Mouse (Mus musculus) heart, embryonic 11.5 days (tissue): ENCODE results near the gene Zc3hav1l. TPM values are rescaled to one million over a fixed set of nuclear protein-coding genes. Genes with fewer than 3 reads are reported as not detected.

Experiments
- ATAC-seq: fragments of 200-750 bp; cut with Nextera tagmentation; replicated peaks from 2 replicates; pipeline ENCODE4 v1.8.0; 2017; ENCODE audit warnings: moderate library complexity; ENCODE audit not compliant: insufficient number of reproducible peaks, low FRiP score, low TSS enrichment
- H3K27ac ChIP-seq: fragments of 300-500 bp; sonication (generic); 2 replicates; pipeline ENCODE4 v1.5.1; 2014; ENCODE audit warnings: mild to moderate bottlenecking, low read depth, low read length
- H3K27me3 ChIP-seq: fragments of 300-500 bp; sonication (generic); 2 replicates; pipeline ENCODE4 v1.6.1; 2014; ENCODE audit warnings: mild to moderate bottlenecking, low read length, mixed read lengths; ENCODE audit not compliant: control insufficient read depth, insufficient read depth
- H3K36me3 ChIP-seq: fragments of 300-500 bp; sonication (generic); 2 replicates; pipeline ENCODE4 v1.6.1; 2014; ENCODE audit warnings: mild to moderate bottlenecking, low read length, moderate library complexity, mixed read lengths; ENCODE audit not compliant: control insufficient read depth, insufficient read depth
- H3K4me1 ChIP-seq: fragments of 300-500 bp; sonication (generic); 2 replicates; pipeline ENCODE4 v1.6.1; 2014; ENCODE audit warnings: low read length; ENCODE audit not compliant: control insufficient read depth, insufficient read depth
- H3K4me2 ChIP-seq: fragments of 300-500 bp; sonication (generic); 2 replicates; pipeline ENCODE4 v1.6.1; 2014; ENCODE audit warnings: mild to moderate bottlenecking, moderate library complexity
- H3K4me3 ChIP-seq: fragments of 300-500 bp; sonication (generic); 2 replicates; pipeline ENCODE4 v1.5.1; 2014; ENCODE audit warnings: low read depth, low read length
- H3K9ac ChIP-seq: fragments of 300-500 bp; sonication (generic); 2 replicates; pipeline ENCODE4 v1.6.1; 2014; ENCODE audit warnings: mild to moderate bottlenecking, low read depth, low read length, moderate library complexity
- H3K9me3 ChIP-seq: fragments of 300-500 bp; sonication (generic); replicated peaks from 2 replicates; pipeline ENCODE4 v1.6.1; 2016; ENCODE audit warnings: low read length; ENCODE audit not compliant: control insufficient read depth
- WGBS: fragments of 180-500 bp; shearing (Covaris S2); extraction: QIAGEN DNeasy Blood & Tissue Kit; methylation state at CpG from one replicate; pipeline ENCODE4 v1.1.7; 2014; ENCODE audit not compliant: insufficient replicate concordance; 5-methylcytosine and 5-hydroxymethylcytosine counted together
- polyA plus RNA-seq: library from polyadenylated mRNA; unstranded; fragments of >200 nt; fragmentation: Nextera tagmentation; extraction: Ambion mirVana; gene quantifications from 2 replicates; pipeline ENCODE4 v1.2.1, GENCODE M21; 2014

Zc3hav1l gene
- polyA plus RNA-seq, 1 experiment from 2014 or later: 10.4 TPM

DNA sequence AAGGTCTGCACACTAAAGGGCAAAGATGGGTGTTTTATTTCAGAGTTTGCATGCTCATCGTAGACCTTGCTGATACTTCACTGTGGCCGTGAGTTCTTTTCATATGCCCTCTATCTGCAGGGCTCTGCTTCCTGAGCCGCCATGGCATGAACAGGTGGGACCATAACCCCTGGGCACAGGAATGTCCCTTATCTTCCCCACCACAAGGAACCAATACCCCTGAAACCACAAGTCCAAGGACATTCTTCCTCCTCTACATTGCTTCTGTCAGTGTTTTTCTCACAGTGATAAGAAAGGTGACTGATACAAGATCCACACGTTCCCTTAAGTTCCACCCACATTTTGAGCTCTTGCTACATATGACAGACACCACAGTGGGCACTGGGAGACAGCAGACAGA, 42.3 kb downstream of the Zc3hav1l start:
- H3K36me3 ChIP-seq: no peaks in the 10 kb centered on the region
- no peak overlapping the region for H3K4me3 ChIP-seq
- H3K4me1 ChIP-seq: peaks cover 8% of the 10 kb centered on the region; the same call in 1 of the 2 replicates
- no peaks in the 10 kb centered on the region for H3K9me3 ChIP-seq
- no peak for ATAC-seq
- H3K27ac ChIP-seq: no peak overlapping the region
- H3K27me3 ChIP-seq: 0 out of 2 replicates have a peak, but pooled peaks cover 5% of the 10 kb centered on the region
- WGBS: 63% methylated on average over 4 of the region's 4 CpGs
- H3K9ac ChIP-seq: no peak overlapping the region
- no peak overlapping the region for H3K4me2 ChIP-seq

DNA sequence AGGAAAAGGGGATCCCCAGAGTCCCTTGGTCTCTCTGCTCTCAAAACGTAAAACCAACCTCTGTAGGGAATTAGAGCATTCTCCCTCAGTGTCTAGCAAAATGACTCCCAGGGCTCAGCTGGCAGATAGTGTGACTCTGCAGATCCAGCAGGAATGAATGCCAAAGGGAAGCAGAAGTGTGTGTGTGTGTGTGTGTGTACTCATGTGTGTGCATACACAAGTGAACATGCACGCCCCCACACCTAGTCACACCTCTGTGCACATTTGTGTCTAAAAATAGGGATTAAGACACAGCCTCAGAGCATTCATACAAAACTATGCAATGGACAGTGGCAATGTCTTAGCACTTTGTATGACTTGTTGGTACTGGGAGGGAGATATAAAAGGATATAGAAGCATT, 43.3 kb downstream of the Zc3hav1l start:
- no peak overlapping the region for H3K4me2 ChIP-seq
- 0 out of 2 replicates have a peak, but pooled peaks cover 5% of the 10 kb centered on the region for H3K27me3 ChIP-seq
- no peak overlapping the region for H3K27ac ChIP-seq
- H3K36me3 ChIP-seq: no peaks in the 10 kb centered on the region
- peaks cover 8% of the 10 kb centered on the region; the same call in 1 of the 2 replicates for H3K4me1 ChIP-seq
- H3K9me3 ChIP-seq: no peaks in the 10 kb centered on the region
- WGBS: 73% methylated on average over 2 of the region's 2 CpGs
- no peak overlapping the region for H3K4me3 ChIP-seq
- no peak overlapping the region for H3K9ac ChIP-seq
- no peak for ATAC-seq

DNA sequence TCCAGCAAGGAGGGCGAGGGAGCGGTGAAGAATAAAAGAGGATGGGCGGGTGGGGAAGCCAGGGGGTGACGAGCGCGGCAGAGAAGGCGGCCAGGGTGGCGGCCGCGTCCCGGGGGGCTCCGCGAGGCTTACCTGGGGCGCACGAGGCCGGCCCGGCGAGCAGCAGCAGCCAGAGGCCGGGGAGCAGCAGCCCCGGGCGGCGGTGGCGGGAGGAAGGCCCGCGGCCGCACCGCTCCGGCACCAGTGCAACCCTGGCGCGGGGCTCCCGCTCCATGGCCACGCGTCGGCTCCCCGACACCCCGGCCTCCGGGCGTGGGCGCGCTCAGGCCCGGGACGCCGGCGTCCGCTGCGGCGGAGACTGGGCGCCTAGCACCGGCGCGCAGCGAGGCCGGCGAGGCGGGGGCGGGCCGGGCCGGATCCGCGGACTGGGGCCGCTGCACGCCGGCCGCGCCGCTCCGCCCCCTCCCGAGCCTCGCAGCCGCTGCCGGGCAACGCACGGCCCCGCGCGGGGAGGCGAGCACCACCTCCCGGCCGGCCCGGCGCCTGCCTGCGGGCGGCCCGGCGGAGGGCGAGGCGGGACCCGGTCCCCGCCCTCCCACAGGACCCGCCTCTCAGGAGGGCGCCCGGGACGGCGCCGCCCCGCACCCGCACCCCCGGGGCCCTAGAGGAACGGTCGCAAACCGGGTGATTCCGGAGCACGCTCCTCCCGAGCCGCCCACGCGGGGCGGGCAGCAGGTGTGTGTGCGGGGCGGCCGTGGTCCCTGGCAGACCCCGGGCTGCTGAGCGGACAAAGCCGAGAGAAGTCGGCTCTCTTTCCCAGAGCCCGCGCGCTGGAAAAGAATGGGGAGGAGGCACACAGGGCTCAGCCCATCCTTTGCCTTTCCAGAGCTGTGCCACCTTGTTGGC, 45.1 kb downstream of the Zc3hav1l start, which contains the start of gene D630045J12Rik:
TSS of gene D630045J12Rik (minus strand) at position 274 of the 906 bp plus-strand sequence.
- peak within 1 kb of the TSS; percentile 94 for H3K4me2 ChIP-seq
- WGBS: under 1% methylated on average over 82 of the region's 118 CpGs
- H3K4me1 ChIP-seq: peaks cover 8% of the 10 kb centered on the region; the same call in 1 of the 2 replicates
- ATAC-seq: peak; percentile 92
- no peaks in the 10 kb centered on the region for H3K36me3 ChIP-seq
- no peaks in the 10 kb centered on the region for H3K9me3 ChIP-seq
- H3K4me3 ChIP-seq: peak within 1 kb of the TSS; percentile 80
- peak within 1 kb of the TSS; percentile 88 for H3K9ac ChIP-seq
- H3K27ac ChIP-seq: peak within 1 kb of the TSS; percentile 59
- H3K27me3 ChIP-seq: 0 out of 2 replicates have a peak, but pooled peaks cover 5% of the 10 kb centered on the region

- H3K9me3 ChIP-seq: no peaks in the 10 kb centered on the region
- no peaks in the 10 kb centered on the region for H3K36me3 ChIP-seq
- peak overlapping the region; percentile 80 for H3K4me3 ChIP-seq
- peaks cover 8% of the 10 kb centered on the region; the same call in 1 of the 2 replicates for H3K4me1 ChIP-seq
- H3K27ac ChIP-seq: 0 out of 2 replicates have a peak overlapping the region, but pooled peaks have one; percentile 24
- WGBS: 19% methylated on average over 19 of the region's 19 CpGs
- H3K4me2 ChIP-seq: peak overlapping the region; percentile 94
- H3K27me3 ChIP-seq: 0 out of 2 replicates have a peak, but pooled peaks cover 5% of the 10 kb centered on the region
- peak overlapping the region; percentile 88 for H3K9ac ChIP-seq
- ATAC-seq: no peak
Observed at GRCm38 (mm10) chr6:38252766-38253735, 46.0 kb downstream of the Zc3hav1l start.

DNA sequence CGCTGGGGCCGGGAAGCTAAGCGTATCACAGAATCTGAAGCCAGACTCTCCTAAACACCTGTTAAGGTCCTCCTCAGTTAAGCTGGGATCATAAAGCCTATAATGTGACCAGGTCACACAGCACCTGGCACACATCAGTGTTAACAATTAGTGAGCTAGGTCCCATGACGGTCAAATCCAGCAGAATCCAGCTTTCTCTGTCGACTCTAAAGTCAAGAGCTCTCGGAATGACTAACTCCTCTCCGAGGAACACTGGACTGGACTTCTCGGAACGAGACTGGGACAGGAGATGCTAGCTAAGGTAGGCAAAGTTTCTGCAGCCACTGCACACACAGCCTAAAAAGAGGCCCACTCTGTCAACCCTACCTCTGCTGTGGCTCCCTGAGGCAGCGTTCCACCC, 46.9 kb downstream of the Zc3hav1l start:
- Histone ChIP-seq H3K4me1 (peaks cover 8% of the 10 kb centered on the region; the same call in 1 of the 2 replicates), H3K27me3 (0 out of 2 replicates have a peak, but pooled peaks cover 5% of the 10 kb centered on the region), H3K36me3 (no peaks in the 10 kb centered on the region), H3K4me3 (0 out of 2 replicates have a peak overlapping the region, but pooled peaks have one; percentile 2), H3K4me2 (no peak overlapping the region), H3K27ac (no peak overlapping the region), H3K9me3 (no peaks in the 10 kb centered on the region), H3K9ac (no peak overlapping the region)
- 75% methylated on average over 10 of the region's 10 CpGs for WGBS
- ATAC-seq: no peak

- ATAC-seq: no peak
- WGBS: 33% methylated on average over 4 of the region's 4 CpGs
- Histone ChIP-seq H3K4me3 (no peak overlapping the region), H3K27me3 (0 out of 2 replicates have a peak, but pooled peaks cover 5% of the 10 kb centered on the region), H3K36me3 (no peaks in the 10 kb centered on the region), H3K27ac (no peak overlapping the region), H3K4me2 (no peak overlapping the region), H3K9me3 (no peaks in the 10 kb centered on the region), H3K9ac (no peak overlapping the region), H3K4me1 (peaks cover 8% of the 10 kb centered on the region; the same call in 1 of the 2 replicates)
Observed at GRCm38 (mm10) chr6:38251464-38251863, 47.6 kb downstream of the Zc3hav1l start.

DNA sequence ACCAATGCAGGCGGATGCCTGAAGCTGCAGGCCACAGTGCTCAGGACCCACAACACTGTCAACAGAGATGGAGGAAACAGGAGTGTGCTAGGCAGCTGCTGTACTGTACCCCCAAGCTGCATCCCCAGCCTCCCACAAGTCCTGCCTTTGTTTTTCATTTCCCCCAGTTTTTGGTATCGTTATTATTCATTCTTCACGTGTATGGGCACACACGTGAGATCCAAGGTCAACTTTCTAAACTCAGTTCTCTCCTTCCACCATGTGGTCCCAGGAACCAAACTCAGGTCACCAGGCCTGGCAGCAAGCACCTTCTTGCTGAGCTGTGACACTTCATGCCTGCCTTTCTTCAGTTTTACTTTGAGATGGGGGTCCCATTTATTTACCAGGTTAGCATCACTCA, 51.7 kb downstream of the Zc3hav1l start:
- Histone ChIP-seq H3K9ac (no peak overlapping the region), H3K27me3 (0 out of 2 replicates have a peak, but pooled peaks cover 1% of the 10 kb centered on the region), H3K9me3 (no peaks in the 10 kb centered on the region), H3K36me3 (no peaks in the 10 kb centered on the region), H3K4me1 (peaks cover 2% of the 10 kb centered on the region; the same call in 1 of the 2 replicates), H3K27ac (no peak overlapping the region), H3K4me3 (no peak overlapping the region), H3K4me2 (no peak overlapping the region)
- WGBS: 83% methylated on average over 4 of the region's 4 CpGs
- ATAC-seq: no peak

DNA sequence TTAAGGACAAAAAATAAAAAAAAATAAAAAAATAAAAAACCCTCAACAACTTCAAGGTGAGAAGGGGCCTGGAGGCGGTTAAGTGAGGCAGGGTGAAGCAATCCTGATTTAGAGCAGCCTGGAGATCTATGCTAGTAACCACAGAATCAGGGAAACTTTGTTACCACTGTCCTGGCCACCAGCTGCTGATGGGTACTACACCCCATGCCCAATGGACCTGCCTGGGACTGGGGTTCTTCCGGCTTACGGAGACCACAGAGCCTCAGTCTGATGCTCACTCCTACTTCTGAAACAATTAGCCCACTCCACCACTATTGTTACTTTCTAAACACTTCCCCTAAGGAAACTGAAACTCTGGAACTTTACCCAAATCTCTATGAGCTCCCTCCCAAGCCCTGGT, 54.3 kb downstream of the Zc3hav1l start:
- H3K4me1 ChIP-seq: no peaks in the 10 kb centered on the region
- H3K4me2 ChIP-seq: no peak overlapping the region
- H3K36me3 ChIP-seq: no peaks in the 10 kb centered on the region
- no peaks in the 10 kb centered on the region for H3K9me3 ChIP-seq
- H3K4me3 ChIP-seq: no peak overlapping the region
- no peak overlapping the region for H3K27ac ChIP-seq
- no peak overlapping the region for H3K9ac ChIP-seq
- no peak for ATAC-seq
- H3K27me3 ChIP-seq: no peaks in the 10 kb centered on the region
- WGBS: 72% methylated on average over 3 of the region's 3 CpGs
